Mouse (Mus musculus) bone marrow macrophage, adult 2 months (primary cell): Measurements from ENCODE around the gene Il4.

Source experiments
- CTCF ChIP-seq: IDR thresholded peaks from 2 replicates; pipeline ENCODE4 v1.5.1; 2012; ENCODE audit warnings: low read depth, mild to moderate bottlenecking, low read length, moderate library complexity
- POLR2A ChIP-seq: IDR thresholded peaks from 2 replicates; pipeline ENCODE4 v1.6.1; 2012; ENCODE audit warnings: mild to moderate bottlenecking, low read depth, low read length, borderline replicate concordance

- TF ChIP-seq CTCF: no peak
- no peak for TF ChIP-seq POLR2A
These were observed 833 bp downstream of the Il4 start for GRCm38 (mm10) chr11:53617562-53618109.
